26 mouse cellular contexts compared by ENCODE assay signal in genomic region chr10:59929205-59929604, GRCm38 (mm10). TPM values are rescaled to one million over a fixed set of nuclear protein-coding genes. Genes with fewer than 3 reads are reported as not detected.
A peak's percentile ranks its signal among the peaks of the same experiment; 100 is the strongest.
DNase-seq lines count a peak whose midpoint lies in the region; ATAC-seq and TF ChIP-seq lines count a peak whose summit lies in the region.
"Had no signal": no experiment of that assay in that cellular context is flagged by ENCODE, and none has a peak within 500 bp of the region (broad histone marks: within the 10 kb centered on the region; RNA-seq: fewer than 3 reads in every experiment).

No protein-coding gene starts in this region.

- no peak for ATAC-seq in kidney, embryonic 15.5 days (replicated peaks; ENCODE audit: low FRiP score)
- ATAC-seq in lung, postnatal 0 days: peak; percentile 15; the same call in 1 of the 2 replicates
- ATAC-seq in liver, postnatal 0 days: peak; percentile 75
- ATAC-seq: activated CD4-positive, CD25-positive, alpha-beta regulatory T cell, adult 4 months; forebrain, embryonic 16.5 days; intestine, embryonic 16.5 days; midbrain, embryonic 16.5 days had no signal

- H3K9me3 ChIP-seq in kidney, embryonic 15.5 days (replicated peaks): no peaks in the 10 kb centered on the region
- no peaks in the 10 kb centered on the region for H3K9me3 ChIP-seq in lung, postnatal 0 days (ENCODE audit: low read length)
- no peaks in the 10 kb centered on the region for H3K9me3 ChIP-seq in limb, embryonic 10.5 days (replicated peaks)
- no peaks in the 10 kb centered on the region for H3K9me3 ChIP-seq in liver, postnatal 0 days (ENCODE audit: low read length)
- H3K9me3 ChIP-seq: heart, embryonic 12.5 days; hindbrain, embryonic 13.5 days; liver, embryonic 13.5 days; lung, embryonic 15.5 days had no signal

- no peak for TF ChIP-seq CTCF in lung, postnatal 0 days (IDR thresholded peaks at IDR 0.05)
- TF ChIP-seq CTCF in liver, postnatal 0 days (IDR thresholded peaks at IDR 0.05; ENCODE audit: low read depth): no peak

- no peak for TF ChIP-seq EP300 in lung, postnatal 0 days (IDR thresholded peaks at IDR 0.05)
- TF ChIP-seq EP300 in liver, postnatal 0 days (IDR thresholded peaks at IDR 0.05; ENCODE audit: low read depth): peak; percentile 33; the same call in 1 of the 2 replicates

- DNase-seq in kidney, postnatal 10 days: peak; percentile 49
- DNase-seq in lung, postnatal 0 days (ENCODE audit: low spot score): no peak
- DNase-seq in lung, postnatal 10 days: no peak
- no peak for DNase-seq in limb, embryonic 10.5 days (ENCODE audit: low spot score)
- DNase-seq in liver, postnatal 0 days: peak; percentile 56
- DNase-seq: adrenal gland, postnatal 25 days; cerebellum, adult 2 months; cerebellum, postnatal 14 days; heart, adult 2 months; heart, postnatal 4 days; layer of hippocampus, postnatal 36 days; left cerebral cortex, postnatal 4 days; liver, embryonic 13.5 days; spleen, adult 18-20 months; thymus, adult 2 months had no signal

- H3K4me3 ChIP-seq in kidney, embryonic 15.5 days (replicated peaks): no peak overlapping the region
- no peak overlapping the region for H3K4me3 ChIP-seq in lung, postnatal 0 days (ENCODE audit: low read depth, low read length)
- no peak overlapping the region for H3K4me3 ChIP-seq in limb, embryonic 10.5 days
- H3K4me3 ChIP-seq in liver, postnatal 0 days (ENCODE audit: low read depth, low read length): no peak overlapping the region
- H3K4me3 ChIP-seq: erythroblast, embryonic 14.5 days; heart, adult 2 months; heart, embryonic 12.5 days; hindbrain, embryonic 13.5 days; liver, embryonic 13.5 days; lung, embryonic 15.5 days had no signal

- 75% methylated on average over 7 of the region's 7 CpGs for WGBS in kidney, embryonic 15.5 days
- WGBS in lung, postnatal 0 days: 74% methylated on average over 7 of the region's 7 CpGs
- WGBS in limb, embryonic 10.5 days: 81% methylated on average over 7 of the region's 7 CpGs
- 64% methylated on average over 7 of the region's 7 CpGs for WGBS in liver, postnatal 0 days (ENCODE audit: insufficient replicate concordance)

- H3K27me3 ChIP-seq in kidney, embryonic 15.5 days: no peaks in the 10 kb centered on the region
- H3K27me3 ChIP-seq in lung, postnatal 0 days (replicated peaks; ENCODE audit: insufficient read depth, low read length): no peaks in the 10 kb centered on the region
- no peaks in the 10 kb centered on the region for H3K27me3 ChIP-seq in limb, embryonic 10.5 days (ENCODE audit: low read depth, poor library complexity, severe bottlenecking)
- no peaks in the 10 kb centered on the region for H3K27me3 ChIP-seq in liver, postnatal 0 days (ENCODE audit: insufficient read depth, low read length)
- H3K27me3 ChIP-seq: CH12.LX; heart, embryonic 12.5 days; hindbrain, embryonic 13.5 days; liver, embryonic 13.5 days; lung, embryonic 15.5 days had no signal

- H3K36me3 ChIP-seq in kidney, embryonic 15.5 days: no peaks in the 10 kb centered on the region
- no peaks in the 10 kb centered on the region for H3K36me3 ChIP-seq in lung, postnatal 0 days (ENCODE audit: insufficient read depth, low read length)
- H3K36me3 ChIP-seq in limb, embryonic 10.5 days: no peaks in the 10 kb centered on the region
- no peaks in the 10 kb centered on the region for H3K36me3 ChIP-seq in liver, postnatal 0 days (replicated peaks; ENCODE audit: insufficient read depth, low read length)
- H3K36me3 ChIP-seq: heart, embryonic 12.5 days; hindbrain, embryonic 13.5 days; liver, embryonic 13.5 days; lung, embryonic 15.5 days had no signal

- H3K9ac ChIP-seq in kidney, embryonic 15.5 days: no peak overlapping the region
- no peak overlapping the region for H3K9ac ChIP-seq in lung, postnatal 0 days (replicated peaks; ENCODE audit: low read depth)
- no peak overlapping the region for H3K9ac ChIP-seq in liver, postnatal 0 days (replicated peaks)
- H3K9ac ChIP-seq: heart, embryonic 12.5 days; hindbrain, embryonic 13.5 days; liver, embryonic 13.5 days; lung, embryonic 15.5 days had no signal

- no peak overlapping the region for H3K4me2 ChIP-seq in kidney, embryonic 15.5 days
- no peak overlapping the region for H3K4me2 ChIP-seq in lung, postnatal 0 days (replicated peaks; ENCODE audit: low read depth, low read length)
- H3K4me2 ChIP-seq in liver, postnatal 0 days (ENCODE audit: low read depth, low read length): no peak overlapping the region
- H3K4me2 ChIP-seq: heart, embryonic 12.5 days; hindbrain, embryonic 13.5 days; liver, embryonic 13.5 days; lung, embryonic 15.5 days; midbrain, embryonic 11.5 days had no signal

- H3K4me1 ChIP-seq in kidney, embryonic 15.5 days: peaks cover 11% of the 10 kb centered on the region
- no peaks in the 10 kb centered on the region for H3K4me1 ChIP-seq in lung, postnatal 0 days (ENCODE audit: insufficient read depth, low read depth, low read length)
- H3K4me1 ChIP-seq in limb, embryonic 10.5 days: peaks cover 25% of the 10 kb centered on the region
- H3K4me1 ChIP-seq in liver, postnatal 0 days (ENCODE audit: insufficient read depth): peaks cover 8% of the 10 kb centered on the region

- H3K27ac ChIP-seq in kidney, embryonic 15.5 days: no peak overlapping the region
- no peak overlapping the region for H3K27ac ChIP-seq in lung, postnatal 0 days (ENCODE audit: low read length)
- peak overlapping the region; percentile 15; the same call in 1 of the 2 replicates for H3K27ac ChIP-seq in limb, embryonic 10.5 days
- H3K27ac ChIP-seq in liver, postnatal 0 days (ENCODE audit: low read depth): no peak overlapping the region
- H3K27ac ChIP-seq: heart, adult 2 months; hindbrain, embryonic 13.5 days; liver, embryonic 13.5 days; lung, embryonic 15.5 days had no signal

RNA-seq across cellular contexts. Expression of gene Ddit4, which starts 22.4 kb away (rescaled TPM):
- polyA plus RNA-seq in kidney, embryonic 15.5 days (2015; fragmentation: Nextera tagmentation; extraction: Ambion mirVana): 31.0 and 36.3 TPM in 2 replicates
- polyA plus RNA-seq in lung, postnatal 0 days (2015; fragmentation: Nextera tagmentation; extraction: Ambion mirVana): 21.2 and 28.1 TPM in 2 replicates
- polyA plus RNA-seq in limb, embryonic 10.5 days (2016; fragmentation: Nextera tagmentation; extraction: Ambion mirVana): 30.3 and 58.7 TPM in 2 replicates
- 3.6 and 5.2 TPM in 2 replicates for polyA plus RNA-seq in liver, postnatal 0 days (2015; fragmentation: Nextera tagmentation; extraction: Ambion mirVana)

RNA-seq across cellular contexts. Expression of gene Dnajb12, which starts 49.8 kb away (rescaled TPM):
- polyA plus RNA-seq in kidney, embryonic 15.5 days (2015; fragmentation: Nextera tagmentation; extraction: Ambion mirVana): 27.1 and 30.2 TPM in 2 replicates
- 19.8 and 24.4 TPM in 2 replicates for polyA plus RNA-seq in lung, postnatal 0 days (2015; fragmentation: Nextera tagmentation; extraction: Ambion mirVana)
- polyA plus RNA-seq in limb, embryonic 10.5 days (2016; fragmentation: Nextera tagmentation; extraction: Ambion mirVana): 25.8 and 28.2 TPM in 2 replicates
- polyA plus RNA-seq in liver, postnatal 0 days (2015; fragmentation: Nextera tagmentation; extraction: Ambion mirVana): 15.5 and 17.0 TPM in 2 replicates

Comparison
In these comparisons a context has a peak if more than half of its experiments do, and no peak if none do; other contexts are left out.
1. DNase-seq: peak in kidney, postnatal 10 days (single experiment) and liver, postnatal 0 days (single experiment); none in lung, postnatal 0 days (single experiment), lung, postnatal 10 days (single experiment) and limb, embryonic 10.5 days (single experiment).